ENCODE assay signal across 9 mouse cellular contexts in the genomic region with DNA sequence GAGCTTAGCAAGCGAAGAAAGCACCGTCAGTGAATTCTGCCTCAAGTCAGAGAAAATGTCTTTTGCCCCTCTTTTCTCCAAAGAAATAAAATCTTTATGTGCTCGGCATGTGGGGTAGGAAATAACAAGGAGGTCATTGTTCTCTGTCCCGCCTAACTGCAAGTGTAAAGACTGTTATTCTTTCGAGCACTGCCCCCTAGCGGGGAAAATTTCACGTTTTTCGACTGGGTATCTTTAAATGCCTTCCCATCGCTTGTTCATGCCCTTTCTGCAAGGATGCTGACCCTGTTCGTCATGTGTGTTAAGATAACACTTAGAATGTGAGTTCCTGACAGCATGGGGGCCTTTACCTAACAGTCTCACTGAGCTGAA. TPM values are rescaled to one million over a fixed set of nuclear protein-coding genes. Genes with fewer than 3 reads are reported as not detected.
DNase-seq lines count a peak whose midpoint lies in the region; ATAC-seq and TF ChIP-seq lines count a peak whose summit lies in the region.
"Had no signal": no experiment of that assay in that cellular context is flagged by ENCODE, and none has a peak within 500 bp of the region (broad histone marks: within the 10 kb centered on the region; RNA-seq: fewer than 3 reads in every experiment).

No protein-coding gene starts in this region.

- peak; percentile 80 for DNase-seq in cerebellum, adult 11 months
- DNase-seq in heart, postnatal 14 days = peak; percentile 89 to 95
- DNase-seq in kidney, postnatal 4 days = peak; percentile 95
- DNase-seq in lung, adult 18-20 months = peak; percentile 80 to 88
- peak; percentile 85 for DNase-seq in thymus, adult 2 months

- 2% methylated on average over 10 of the region's 10 CpGs for WGBS in forebrain, embryonic 15.5 days
- 8% methylated on average over 10 of the region's 10 CpGs for WGBS in thymus, adult 2 months

- H3K4me2 ChIP-seq in forebrain, embryonic 15.5 days (replicated peaks) = peak overlapping the region; percentile 48

- H3K27ac ChIP-seq in ES-Bruce4 (ENCODE audit: insufficient read depth, low read length) = no peak overlapping the region
- H3K27ac ChIP-seq in forebrain, embryonic 15.5 days (replicated peaks) = peak overlapping the region; percentile 49
- no peak overlapping the region for H3K27ac ChIP-seq in thymus, adult 2 months (ENCODE audit: control insufficient read depth, insufficient read depth, low read length)

- no peak for TF ChIP-seq EP300 in ES-Bruce4 (IDR thresholded peaks at IDR 0.05; ENCODE audit: insufficient read depth, low read depth, low read length)

- intact Hi-C loops in heart, postnatal 14 days (cut with DNase I) = loop anchor here (1.0 to 10.0 kb wide), 4 partner anchors 31 to 631 kb away; a partner anchor contains a TSS

- peak; percentile 92 for ATAC-seq in forebrain, embryonic 15.5 days (replicated peaks)
- ATAC-seq in neutrophil, adult 5-6 weeks (ENCODE audit: extremely low read depth, insufficient number of reproducible peaks, low FRiP score, poor library complexity, severe bottlenecking) = peak; percentile 51; the same call in 1 of the 2 replicates

- TF ChIP-seq POLR2A in ES-Bruce4 (IDR thresholded peaks at IDR 0.05; ENCODE audit: insufficient read depth, low read length) = no peak
- TF ChIP-seq POLR2A in thymus, adult 2 months (IDR thresholded peaks at IDR 0.05; ENCODE audit: control insufficient read depth, extremely low read depth, insufficient read depth, low read length, poor library complexity) = no peak

- no peak overlapping the region for H3K9ac ChIP-seq in ES-Bruce4 (ENCODE audit: low read depth, poor library complexity, severe bottlenecking)
- peak overlapping the region; percentile 24 for H3K9ac ChIP-seq in forebrain, embryonic 15.5 days (replicated peaks)

- H3K9me3 ChIP-seq in ES-Bruce4 (replicated peaks; ENCODE audit: control insufficient read depth, insufficient read depth, low read length, poor library complexity, severe bottlenecking) = no peaks in the 10 kb centered on the region
- H3K9me3 ChIP-seq in forebrain, embryonic 15.5 days = no peaks in the 10 kb centered on the region

- no peaks in the 10 kb centered on the region for H3K27me3 ChIP-seq in ES-Bruce4 (ENCODE audit: control insufficient read depth, insufficient read depth, low read length, poor library complexity, severe bottlenecking)
- 0 out of 2 replicates have a peak, but pooled peaks cover 4% of the 10 kb centered on the region for H3K27me3 ChIP-seq in forebrain, embryonic 15.5 days
- H3K27me3 ChIP-seq in thymus, adult 2 months (ENCODE audit: control insufficient read depth, insufficient read depth, low read length) = no peaks in the 10 kb centered on the region

- H3K4me3 ChIP-seq in ES-Bruce4 (ENCODE audit: low read depth, low read length) = no peak overlapping the region
- peak overlapping the region; percentile 28 for H3K4me3 ChIP-seq in forebrain, embryonic 15.5 days
- no peak overlapping the region for H3K4me3 ChIP-seq in thymus, adult 2 months (ENCODE audit: control insufficient read depth, insufficient read depth, low read length)
- H3K4me3 ChIP-seq: erythroblast, embryonic 14.5 days had no signal

- no peaks in the 10 kb centered on the region for H3K36me3 ChIP-seq in ES-Bruce4 (ENCODE audit: control insufficient read depth, insufficient read depth, low read length, poor library complexity, severe bottlenecking)
- no peaks in the 10 kb centered on the region for H3K36me3 ChIP-seq in forebrain, embryonic 15.5 days
- H3K36me3 ChIP-seq in thymus, adult 2 months (ENCODE audit: control insufficient read depth, insufficient read depth, low read length) = no peaks in the 10 kb centered on the region

- peak; percentile 8 for TF ChIP-seq CTCF in ES-Bruce4 (IDR thresholded peaks at IDR 0.05; ENCODE audit: low read depth, low read length)
- TF ChIP-seq CTCF in thymus, adult 2 months (IDR thresholded peaks at IDR 0.05; ENCODE audit: borderline replicate concordance, control insufficient read depth, extremely low read depth, insufficient read depth, low read length, poor library complexity) = no peak

- H3K4me1 ChIP-seq in ES-Bruce4 (ENCODE audit: control insufficient read depth, insufficient read depth, low read length) = no peaks in the 10 kb centered on the region
- H3K4me1 ChIP-seq in forebrain, embryonic 15.5 days = peaks cover 11% of the 10 kb centered on the region
- peaks cover 3% of the 10 kb centered on the region for H3K4me1 ChIP-seq in thymus, adult 2 months (replicated peaks; ENCODE audit: control insufficient read depth, insufficient read depth, low read length)

RNA-seq across cellular contexts. Expression of a gene that starts 47.0 kb away (rescaled TPM):
- polyA plus RNA-seq in ES-Bruce4 (2011; ENCODE audit: insufficient read depth, insufficient read length, low read depth, missing spikeins) = 63.6 and 77.1 TPM in 2 replicates
- polyA plus RNA-seq in forebrain, embryonic 15.5 days (2015; fragmentation: Nextera tagmentation; extraction: Ambion mirVana) = 47.8 and 51.1 TPM in 2 replicates
- 10 to 100 TPM; 20.9 to 22.9 TPM for total RNA-seq in heart, postnatal 14 days (2021)
- total RNA-seq in neutrophil, adult 5-6 weeks (2017) = 36.2 and 39.6 TPM in 2 replicates
- 8.1 and 8.9 TPM in 2 replicates for polyA plus RNA-seq in thymus, adult 2 months (2012; rRNA removed)
